Mouse (Mus musculus) ES-Bruce4 (cell line): ENCODE data around the gene Spatc1l.

ENCODE experiments used
- CTCF ChIP-seq: IDR thresholded peaks from one replicate; pipeline ENCODE4 v1.8.1; 2011; ENCODE audit warnings: low read depth, low read length
- EP300 ChIP-seq: IDR thresholded peaks from 2 replicates; pipeline ENCODE4 v1.6.1; 2011; ENCODE audit warnings: low read depth, low read length; ENCODE audit not compliant: insufficient read depth
- POLR2A ChIP-seq: IDR thresholded peaks from one replicate; pipeline ENCODE4 v1.8.1; 2011; ENCODE audit warnings: low read length; ENCODE audit not compliant: insufficient read depth

DNA sequence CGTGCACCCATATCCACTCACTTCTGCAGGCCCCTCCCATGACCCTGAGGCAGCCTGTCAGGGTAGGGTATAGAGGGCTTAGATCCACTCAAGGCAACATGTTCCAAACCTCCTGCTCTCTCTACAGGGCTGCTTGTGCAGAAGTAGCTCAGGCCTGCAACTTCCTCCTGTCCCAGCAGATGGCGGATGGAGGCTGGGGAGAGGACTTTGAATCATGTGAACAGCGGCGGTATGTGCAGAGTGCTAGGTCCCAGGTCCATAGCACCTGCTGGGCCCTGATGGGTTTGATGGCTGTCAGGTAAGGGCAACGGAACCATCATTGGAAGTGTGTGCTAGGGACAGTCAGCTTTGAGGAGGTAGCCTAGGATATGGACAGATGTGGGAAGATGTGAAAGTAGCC lies 11.6 kb upstream of the Spatc1l start:
- TF ChIP-seq CTCF (peak; percentile 55), EP300 (no peak), POLR2A (no peak)
